Mouse (Mus musculus): ENCODE data around the gene Camta2.

Gene Camta2

GRCm38 (mm10) chr11:70648512-70648911 is 39.4 kb downstream of the Camta2 start:
- DNase-seq (ENCODE audit: low spot score in 2 of 2): no peak

- DNase-seq (ENCODE audit: low spot score in 2 of 2): peak; percentile 41 to 46
Measured at GRCm38 (mm10) chr11:70647716-70648420, 40.0 kb downstream of the Camta2 start.

DNA sequence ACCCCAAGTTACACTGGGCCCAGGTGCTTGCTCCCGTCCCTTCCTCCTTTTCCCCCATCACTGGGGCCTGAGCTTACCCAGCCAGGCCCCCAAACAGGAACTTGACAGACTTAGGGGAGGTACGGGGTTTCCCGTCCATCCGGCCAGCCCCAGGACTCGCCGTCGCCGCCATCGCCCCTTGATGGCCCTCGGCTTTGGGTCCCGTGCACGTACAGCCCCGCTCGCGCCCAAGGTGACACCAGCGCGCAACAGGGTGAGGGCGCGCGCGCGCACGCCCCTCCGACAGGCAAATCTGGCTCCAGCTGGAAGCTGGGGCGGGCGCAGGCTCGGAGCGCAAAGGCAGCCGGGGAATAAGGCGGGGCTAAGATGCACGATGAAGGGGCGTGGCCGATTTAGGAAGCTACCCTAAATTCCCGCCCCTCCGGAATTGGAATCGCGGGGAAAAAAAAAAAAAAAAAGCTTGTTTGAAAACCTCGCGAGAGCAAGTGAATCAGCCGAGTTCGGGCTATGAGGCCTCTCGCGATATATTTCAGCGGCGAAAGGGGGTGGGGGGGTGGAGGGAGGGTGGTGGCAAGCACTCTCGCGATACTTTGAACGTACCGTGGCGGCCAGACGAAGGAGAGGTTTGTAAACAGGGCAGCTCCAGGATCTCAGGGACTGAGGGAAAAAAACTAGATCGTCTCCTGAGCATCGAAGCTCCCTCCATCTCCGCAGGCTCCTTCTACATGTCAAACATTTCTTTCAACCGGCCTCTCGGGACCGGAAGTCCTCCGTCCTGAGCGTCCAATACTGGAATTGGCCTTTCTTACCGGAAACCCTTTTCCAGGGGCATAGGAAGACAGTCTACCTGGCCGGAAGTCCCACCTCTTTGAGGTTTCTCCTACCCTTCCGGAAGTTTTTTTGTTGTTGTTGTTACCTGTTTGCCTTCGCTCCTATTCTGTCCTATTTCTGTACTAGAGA is 40.9 kb downstream of the Camta2 start, which contains the start of the genes Rnf167 and Slc25a11:
TSS of gene Rnf167 (plus strand) at position 545 of the 960 bp plus-strand sequence.
TSS of gene Slc25a11 (minus strand) at position 789 of the 960 bp plus-strand sequence.
- peak; percentile 92 to 94 for DNase-seq (ENCODE audit: low spot score in 2 of 2)

GRCm38 (mm10) chr11:70646259-70646555 is 41.7 kb downstream of the Camta2 start:
- DNase-seq (ENCODE audit: low spot score in 2 of 2): no peak

DNA sequence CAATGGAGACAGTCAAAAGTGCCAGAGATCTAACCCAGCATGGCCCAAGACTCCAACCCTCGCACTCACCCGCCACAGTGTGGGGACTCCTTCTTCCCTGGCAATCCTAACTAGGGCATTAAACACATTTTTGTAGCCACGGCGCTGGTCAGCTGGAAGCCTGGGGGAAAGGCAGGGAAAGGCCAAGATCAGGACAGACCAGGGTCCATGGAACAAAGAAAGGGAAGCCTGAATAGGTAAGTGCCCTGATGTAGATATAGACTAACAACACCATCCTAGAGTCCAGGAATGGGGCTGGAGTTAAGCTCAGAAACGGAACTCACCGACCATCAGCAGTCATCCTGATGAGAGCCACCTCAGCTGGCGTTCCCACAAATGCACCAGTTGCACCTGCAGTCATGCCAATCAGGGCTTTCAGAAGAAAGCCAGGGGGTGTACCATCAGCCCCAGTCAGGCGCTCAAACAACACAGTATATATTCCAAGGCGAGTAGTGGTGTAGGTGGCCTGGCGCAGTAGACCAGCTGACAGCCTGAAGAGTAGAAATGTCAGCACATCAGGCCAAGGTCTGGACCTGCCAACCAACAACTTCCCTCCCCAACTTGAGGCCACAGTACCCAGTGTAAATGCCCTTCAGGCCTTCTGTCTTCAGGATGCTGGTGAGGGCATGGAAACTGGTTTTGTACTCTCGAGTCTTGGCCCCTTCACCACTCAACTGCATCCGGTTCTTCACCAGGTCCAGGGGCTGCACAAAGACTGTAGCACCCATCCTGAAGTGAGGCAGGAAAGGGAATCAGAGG is 42.2 kb downstream of the Camta2 start:
- DNase-seq (ENCODE audit: low spot score in 2 of 2): no peak

DNA sequence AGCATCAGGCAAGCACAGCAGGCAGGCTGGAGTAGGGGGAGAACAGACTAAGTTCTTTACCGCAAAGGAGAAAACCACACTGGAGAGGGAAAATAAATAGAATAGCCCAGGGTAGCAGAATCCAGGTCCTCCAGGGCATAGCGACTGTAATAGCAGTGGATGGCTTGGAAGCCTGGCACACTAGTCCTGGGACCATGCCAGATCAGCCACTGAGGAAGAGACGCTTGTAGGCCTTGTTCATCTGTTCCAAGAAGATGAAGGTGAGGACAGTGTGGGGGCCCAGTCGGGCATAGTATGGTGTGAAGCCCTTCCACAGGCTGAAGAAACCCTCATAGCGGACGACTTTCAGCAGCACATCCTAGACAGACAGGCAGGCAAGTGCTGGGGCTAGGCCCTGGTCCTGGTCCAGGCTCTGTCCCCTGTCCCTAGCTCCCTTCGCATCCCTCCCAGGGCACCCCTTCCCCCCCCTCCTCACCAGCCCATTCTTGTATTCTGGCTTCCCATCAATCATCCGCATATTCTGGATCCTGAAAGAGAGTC is 43.3 kb downstream of the Camta2 start:
- no peak for DNase-seq (ENCODE audit: low spot score in 2 of 2)

GRCm38 (mm10) chr11:70643051-70643450 is 44.9 kb downstream of the Camta2 start:
- no peak for DNase-seq (ENCODE audit: low spot score in 2 of 2)

- no peak for DNase-seq (ENCODE audit: low spot score in 2 of 2)
Measured at GRCm38 (mm10) chr11:70641241-70641640, 46.7 kb downstream of the Camta2 start.

DNA sequence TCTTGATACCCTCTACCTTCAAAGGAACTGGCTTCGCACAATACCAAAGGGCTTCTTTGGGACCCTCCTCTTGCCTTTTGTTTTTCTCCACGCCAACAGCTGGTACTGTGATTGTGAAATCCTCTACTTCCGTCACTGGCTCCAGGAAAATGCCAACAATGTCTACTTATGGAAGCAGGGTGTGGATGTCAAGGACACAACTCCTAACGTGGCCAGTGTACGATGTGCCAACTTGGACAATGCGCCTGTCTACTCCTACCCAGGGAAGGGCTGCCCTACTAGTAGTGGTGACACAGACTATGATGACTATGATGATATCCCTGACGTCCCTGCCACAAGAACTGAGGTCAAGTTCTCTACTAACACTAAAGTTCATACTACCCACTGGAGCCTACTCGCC is 47.9 kb downstream of the Camta2 start:
- no peak for DNase-seq (ENCODE audit: low spot score in 2 of 2)

GRCm38 (mm10) chr11:70638714-70639278 is 49.1 kb downstream of the Camta2 start, which contains the start of gene Gp1ba:
TSS of gene Gp1ba (plus strand) at chr11:70639122.
- no peak for DNase-seq (ENCODE audit: low spot score in 2 of 2)

GRCm38 (mm10) chr11:70638293-70638692 is 49.6 kb downstream of the Camta2 start:
- DNase-seq (ENCODE audit: low spot score in 2 of 2): no peak

GRCm38 (mm10) chr11:70637764-70638163 is 50.1 kb downstream of the Camta2 start:
- DNase-seq (ENCODE audit: low spot score in 2 of 2): no peak

- no peak for DNase-seq (ENCODE audit: low spot score in 2 of 2)
Measured at GRCm38 (mm10) chr11:70635601-70636000, 52.3 kb downstream of the Camta2 start.

DNA sequence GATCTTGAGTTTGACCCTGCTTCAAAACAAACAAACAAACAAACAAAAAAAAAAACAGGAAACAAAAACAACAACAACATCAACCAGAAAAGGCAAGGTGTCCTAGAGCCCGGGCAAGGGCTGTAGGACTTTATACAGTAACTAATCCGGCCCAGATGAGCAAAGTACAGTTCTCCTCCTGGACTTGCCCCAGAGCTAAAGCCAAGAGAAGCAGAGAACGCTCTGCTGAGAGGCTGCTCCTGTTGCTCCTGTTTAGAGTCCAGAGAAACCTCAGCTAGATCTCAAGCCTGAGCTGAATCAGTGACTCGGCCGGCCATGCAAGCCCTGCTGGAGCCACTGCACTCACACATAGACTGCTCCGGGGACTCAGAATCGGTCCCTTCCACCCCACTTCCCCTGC is 57.8 kb downstream of the Camta2 start:
- DNase-seq (ENCODE audit: low spot score in 2 of 2): no peak

GRCm38 (mm10) chr11:70629557-70629956 is 58.3 kb downstream of the Camta2 start:
- DNase-seq (ENCODE audit: low spot score in 2 of 2): no peak

- no peak for DNase-seq (ENCODE audit: low spot score in 2 of 2)
Measured at GRCm38 (mm10) chr11:70628431-70628830, 59.5 kb downstream of the Camta2 start.

DNA sequence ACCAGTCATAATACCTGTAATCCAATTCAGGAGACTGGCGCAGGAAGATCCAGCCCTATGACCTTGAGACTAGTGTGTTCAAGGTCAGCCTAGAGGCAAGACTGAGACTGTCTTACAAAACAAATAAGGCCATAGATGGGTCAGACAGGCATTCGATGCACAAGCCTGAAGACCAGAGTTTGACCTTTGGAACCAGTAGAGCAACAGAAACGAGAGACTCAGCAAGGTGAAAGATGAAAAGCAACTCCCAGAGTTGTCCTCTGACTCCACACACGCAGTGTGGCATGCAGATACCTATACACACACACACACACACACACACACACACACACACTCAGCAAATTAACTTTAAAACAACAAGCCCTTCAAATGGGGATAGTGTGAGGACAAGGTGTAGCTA is 61.0 kb downstream of the Camta2 start:
- no peak for DNase-seq (ENCODE audit: low spot score in 2 of 2)

DNA sequence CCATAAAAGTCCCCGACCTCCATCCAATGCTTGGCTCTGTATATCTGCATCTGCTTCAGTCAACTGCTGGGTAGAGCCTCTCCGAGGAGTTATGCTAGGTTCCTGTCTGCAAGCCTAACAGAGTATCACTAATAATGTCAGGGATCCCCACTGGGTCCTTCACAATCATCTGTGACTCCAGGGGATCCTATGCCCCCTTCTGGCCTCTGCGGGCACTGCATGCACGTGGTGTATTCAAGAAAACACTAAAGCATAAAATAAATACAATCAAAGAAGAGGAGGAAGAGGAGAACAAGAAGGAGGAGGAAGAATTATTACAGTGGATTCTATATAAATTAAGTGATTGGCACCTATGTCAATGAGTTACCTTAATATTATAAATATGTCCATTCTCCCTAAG is 62.4 kb downstream of the Camta2 start:
- peak in 1 of 2 experiments; percentile 56 for DNase-seq (ENCODE audit: low spot score in 2 of 2)

DNA sequence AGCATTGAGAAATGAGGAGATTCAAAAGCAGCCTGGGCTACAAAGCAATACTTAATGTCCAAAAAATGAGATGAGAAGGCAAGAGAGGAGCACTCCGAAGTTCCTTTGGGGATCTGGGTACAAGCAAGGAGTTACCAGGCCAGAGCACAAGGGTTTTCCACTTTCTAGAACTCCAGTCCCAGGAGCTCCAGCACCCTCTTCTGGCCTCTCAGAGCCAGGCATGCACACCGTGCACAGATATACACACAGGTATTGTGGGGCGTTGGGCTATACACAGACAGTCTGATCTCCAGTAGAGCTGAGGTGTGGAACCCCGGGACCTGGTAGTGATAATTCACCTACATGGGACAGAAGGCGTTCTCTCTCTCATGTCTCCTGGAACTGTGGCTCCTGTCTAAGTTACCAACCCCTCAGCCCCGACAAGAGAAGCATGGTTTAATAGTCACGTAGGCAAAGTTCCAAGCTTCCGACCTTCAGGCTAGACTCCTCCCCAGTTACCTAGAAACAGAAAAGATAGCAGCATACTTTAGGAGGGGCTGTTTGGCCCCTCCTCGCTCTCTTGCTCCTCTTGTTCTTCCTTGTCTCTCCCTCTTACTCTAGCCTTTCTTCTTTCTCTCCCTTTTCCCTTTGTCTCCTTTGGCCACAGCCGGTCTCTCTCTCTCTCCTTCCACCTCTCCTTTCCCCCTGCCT is 64.7 kb downstream of the Camta2 start:
- DNase-seq (ENCODE audit: low spot score in 2 of 2): no peak

DNA sequence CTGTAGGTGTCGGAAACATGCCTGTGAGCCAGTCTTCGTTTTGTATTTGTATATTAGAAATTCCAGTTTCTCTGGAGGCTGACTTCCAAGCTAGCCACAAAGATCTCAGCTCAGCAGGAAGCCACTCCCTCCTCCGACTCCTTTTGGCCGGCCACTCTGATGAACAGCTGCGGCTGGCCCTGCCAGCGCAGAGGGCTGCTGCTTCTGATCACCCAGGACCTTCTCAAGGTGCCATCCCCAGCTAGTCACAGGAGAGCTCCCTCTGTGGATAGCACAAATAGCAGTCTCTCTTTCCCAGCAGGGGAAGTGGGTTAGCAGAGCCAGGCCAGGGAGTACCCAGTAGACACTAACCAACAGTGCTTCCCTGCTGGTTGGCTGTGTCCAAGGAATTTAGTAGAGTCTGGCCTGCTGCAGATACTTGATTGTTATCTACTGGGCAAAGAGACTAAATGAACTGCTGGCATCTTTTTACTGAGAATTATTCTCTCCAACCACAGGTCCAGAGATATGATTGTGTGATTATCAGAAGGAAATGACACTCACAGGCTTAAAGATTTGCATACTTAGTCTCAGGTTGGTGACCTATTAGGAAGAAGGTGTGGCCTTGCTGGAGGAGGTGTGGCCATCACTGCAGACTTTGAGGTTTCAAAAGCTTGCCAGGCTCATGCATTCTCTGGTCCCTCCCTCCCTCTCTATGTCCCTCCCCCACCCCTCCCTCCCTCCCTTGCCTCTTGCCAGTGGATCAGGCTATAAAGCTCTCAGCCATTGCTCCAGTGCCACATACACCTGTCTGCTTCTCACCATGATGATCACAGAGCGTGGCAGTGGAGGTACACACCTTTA is 65.7 kb downstream of the Camta2 start:
- DNase-seq (ENCODE audit: low spot score in 2 of 2): no peak
